Mouse (Mus musculus) liver, embryonic 12.5 days (tissue): Measurements from ENCODE around the gene Nthl1. TPM values are rescaled to one million over a fixed set of nuclear protein-coding genes. Genes with fewer than 3 reads are reported as not detected.

Experiments used
- ATAC-seq: fragments of 200-750 bp; cut with Nextera tagmentation; 2 replicates; pipeline ENCODE4 v1.8.0; 2017; ENCODE audit warnings: moderate number of reproducible peaks, mild to moderate bottlenecking, moderate library complexity
- H3K27ac ChIP-seq: fragments of 300-500 bp; sonication (generic); 2 replicates; pipeline ENCODE4 v1.5.1; 2016; ENCODE audit warnings: mild to moderate bottlenecking
- H3K27me3 ChIP-seq: fragments of 300-500 bp; sonication (generic); replicated peaks from 2 replicates; pipeline ENCODE4 v1.6.1; 2016; ENCODE audit warnings: mild to moderate bottlenecking, moderate library complexity
- H3K36me3 ChIP-seq: fragments of 300-500 bp; sonication (generic); 2 replicates; pipeline ENCODE4 v1.6.1; 2016; ENCODE audit warnings: mild to moderate bottlenecking, moderate library complexity
- H3K4me1 ChIP-seq: fragments of 300-500 bp; sonication (generic); 2 replicates; pipeline ENCODE4 v1.6.1; 2016
- H3K4me2 ChIP-seq: fragments of 300-500 bp; sonication (generic); 2 replicates; pipeline ENCODE4 v1.6.1; 2016; ENCODE audit warnings: mild to moderate bottlenecking, moderate library complexity
- H3K4me3 ChIP-seq: fragments of 300-500 bp; sonication (generic); 2 replicates; pipeline ENCODE4 v1.5.1; 2016; ENCODE audit warnings: mild to moderate bottlenecking, moderate library complexity
- H3K9ac ChIP-seq: fragments of 300-500 bp; sonication (generic); 2 replicates; pipeline ENCODE4 v1.6.1; 2016; ENCODE audit warnings: mild to moderate bottlenecking, moderate library complexity
- H3K9me3 ChIP-seq: fragments of 300-500 bp; sonication (generic); replicated peaks from 2 replicates; pipeline ENCODE4 v1.6.1; 2016; ENCODE audit warnings: mild to moderate bottlenecking, moderate library complexity
- WGBS: fragments of 180-500 bp; shearing (Covaris S2); methylation state at CpG from one replicate; pipeline ENCODE4 v1.1.7; 2016; ENCODE audit not compliant: insufficient replicate concordance; 5-methylcytosine and 5-hydroxymethylcytosine counted together
- microRNA-seq: library from miRNA; unstranded; fragments of <30 nt; microRNA quantifications from one replicate; pipeline ENCODE4, GENCODE M21; 2017
- polyA plus RNA-seq: library from polyadenylated mRNA; unstranded; fragments of >200 nt; fragmentation: Nextera tagmentation; extraction: Ambion mirVana; gene quantifications from 2 replicates; pipeline ENCODE4 v1.2.1, GENCODE M21; 2016

The Nthl1 gene
- polyA plus RNA-seq, 1 experiment from 2014 or later, result 12.4 TPM

DNA sequence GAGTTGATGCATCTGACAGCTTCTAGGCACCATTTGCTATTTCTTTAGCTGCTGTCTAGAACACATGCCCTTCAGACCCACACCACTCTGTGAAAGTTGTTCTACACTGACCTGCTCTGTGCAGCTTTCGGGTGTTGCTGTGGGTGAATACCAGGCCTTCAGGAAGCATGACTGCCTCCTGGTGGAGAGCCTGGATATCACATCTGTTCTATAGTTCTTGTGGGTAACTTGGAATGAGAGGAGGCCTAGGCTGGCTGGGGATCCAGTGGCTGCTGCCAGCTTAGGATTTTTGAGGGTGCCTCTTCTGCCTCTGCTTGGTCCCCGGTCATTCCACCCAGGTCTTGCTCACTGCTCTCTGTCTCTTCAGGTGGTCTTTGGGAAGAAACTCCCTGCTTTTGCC lies 43.7 kb downstream of the Nthl1 start:
- H3K4me1 ChIP-seq, result peaks cover 62% of the 10 kb centered on the region
- H3K9ac ChIP-seq, result no peak overlapping the region
- no peaks in the 10 kb centered on the region for H3K9me3 ChIP-seq
- H3K4me2 ChIP-seq, result no peak overlapping the region
- ATAC-seq, result peak; percentile 20; the same call in 1 of the 2 replicates
- WGBS, result 68% methylated on average over 2 of the region's 2 CpGs
- H3K27me3 ChIP-seq, result no peaks in the 10 kb centered on the region
- H3K27ac ChIP-seq, result no peak overlapping the region
- no peak overlapping the region for H3K4me3 ChIP-seq
- H3K36me3 ChIP-seq, result peaks cover 66% of the 10 kb centered on the region

DNA sequence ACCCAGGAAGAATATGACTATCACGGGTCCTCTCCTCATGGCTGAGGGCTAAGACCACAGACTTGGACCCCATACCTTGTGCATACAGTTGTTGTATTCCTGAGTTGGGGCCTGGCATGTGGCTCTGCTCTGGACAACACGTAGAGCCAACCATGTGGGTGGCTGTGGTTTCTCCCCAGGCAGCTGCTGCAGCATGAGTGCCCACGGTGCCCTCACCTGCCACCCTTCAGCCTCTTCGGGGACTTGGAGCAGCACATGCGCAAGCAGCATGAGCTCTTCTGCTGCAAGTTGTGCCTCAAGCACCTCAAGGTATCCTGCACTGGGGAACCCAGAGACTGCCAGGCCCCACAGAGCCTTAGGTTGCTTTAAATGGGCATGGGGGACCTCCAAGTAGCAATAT lies 44.4 kb downstream of the Nthl1 start:
- Histone ChIP-seq H3K36me3 (peaks cover 72% of the 10 kb centered on the region), H3K9ac (no peak overlapping the region), H3K4me3 (no peak overlapping the region), H3K27ac (no peak overlapping the region), H3K4me2 (no peak overlapping the region), H3K27me3 (no peaks in the 10 kb centered on the region), H3K4me1 (peaks cover 55% of the 10 kb centered on the region), H3K9me3 (no peaks in the 10 kb centered on the region)
- 86% methylated on average over 5 of the region's 5 CpGs for WGBS
- no peak for ATAC-seq

- H3K9ac ChIP-seq, result no peak overlapping the region
- H3K27me3 ChIP-seq, result no peaks in the 10 kb centered on the region
- WGBS, result 84% methylated on average over 24 of the region's 24 CpGs
- H3K4me3 ChIP-seq, result no peak overlapping the region
- no peaks in the 10 kb centered on the region for H3K9me3 ChIP-seq
- H3K4me1 ChIP-seq, result peaks cover 48% of the 10 kb centered on the region
- peak; percentile 61 for ATAC-seq
- H3K4me2 ChIP-seq, result no peak overlapping the region
- no peak overlapping the region for H3K27ac ChIP-seq
- H3K36me3 ChIP-seq, result peaks cover 80% of the 10 kb centered on the region
These were observed 45.1 kb downstream of the Nthl1 start for GRCm38 (mm10) chr17:24677500-24678080.

DNA sequence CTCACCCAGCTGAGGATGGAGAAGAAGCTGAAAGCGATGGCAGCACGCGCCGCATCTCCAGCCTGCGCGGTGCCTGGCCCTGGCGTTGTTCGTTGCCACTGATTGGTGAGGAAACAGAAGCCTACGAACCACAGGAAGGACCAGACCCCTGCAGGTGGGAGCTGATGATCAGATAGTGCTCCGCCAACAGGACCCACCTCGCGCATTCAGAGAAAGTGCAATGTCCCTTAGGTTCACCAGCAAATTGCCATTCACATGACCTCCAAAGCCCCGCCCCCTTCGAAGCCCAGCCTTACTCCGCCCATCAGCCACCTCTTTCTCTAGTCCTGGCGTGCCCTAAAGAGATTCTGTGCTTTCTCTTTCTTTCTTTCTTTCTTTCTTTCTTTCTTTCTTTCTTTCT lies 54.0 kb downstream of the Nthl1 start:
- peaks cover 11% of the 10 kb centered on the region for H3K36me3 ChIP-seq
- H3K27ac ChIP-seq, result no peak overlapping the region
- peak overlapping the region; percentile 54 for H3K4me2 ChIP-seq
- H3K4me3 ChIP-seq, result peak overlapping the region; percentile 23; the same call in 1 of the 2 replicates
- no peaks in the 10 kb centered on the region for H3K9me3 ChIP-seq
- no peak overlapping the region for H3K9ac ChIP-seq
- H3K27me3 ChIP-seq, result peaks cover 58% of the 10 kb centered on the region
- peak; percentile 38; the same call in 1 of the 2 replicates for ATAC-seq
- 29% methylated on average over 16 of the region's 16 CpGs for WGBS
- H3K4me1 ChIP-seq, result peaks cover 40% of the 10 kb centered on the region

GRCm38 (mm10) chr17:24687146-24687595 lies 54.7 kb downstream of the Nthl1 start:
- Histone ChIP-seq H3K4me3 (peak overlapping the region; percentile 47), H3K27me3 (peaks cover 64% of the 10 kb centered on the region)

DNA sequence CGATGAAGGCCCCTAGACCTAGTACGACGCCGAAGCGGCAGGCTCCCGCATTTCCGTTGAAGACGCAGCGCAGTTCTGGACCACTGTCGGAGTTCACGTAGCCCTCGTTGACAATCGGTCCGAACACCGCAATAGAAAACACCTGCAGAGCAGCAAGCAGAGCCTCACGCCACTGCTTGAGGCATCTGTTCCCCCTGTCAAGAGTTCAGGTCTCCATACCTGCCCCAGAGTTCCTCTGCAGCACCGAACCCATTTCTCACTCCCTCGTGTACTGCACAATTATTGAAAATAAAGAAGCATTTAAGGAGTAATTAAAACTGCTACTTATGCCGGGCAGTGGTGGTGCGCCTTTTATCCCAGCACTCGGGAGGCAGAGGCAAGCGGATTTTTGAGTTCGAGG lies 55.1 kb downstream of the Nthl1 start:
- Histone ChIP-seq H3K36me3 (peaks cover 9% of the 10 kb centered on the region), H3K9ac (peak overlapping the region; percentile 33; the same call in 1 of the 2 replicates), H3K27ac (no peak overlapping the region), H3K4me3 (peak overlapping the region; percentile 47), H3K27me3 (peaks cover 68% of the 10 kb centered on the region), H3K4me1 (peaks cover 40% of the 10 kb centered on the region), H3K9me3 (no peaks in the 10 kb centered on the region), H3K4me2 (peak overlapping the region; percentile 73)
- WGBS, result 20% methylated on average over 23 of the region's 23 CpGs
- ATAC-seq, result peak; percentile 2; the same call in 1 of the 2 replicates

More at GRCm38 (mm10) chr17:24687146-24687595, 54.7 kb downstream of the Nthl1 start:
- Histone ChIP-seq H3K4me2 (peak overlapping the region; percentile 73), H3K4me1 (peaks cover 40% of the 10 kb centered on the region), H3K36me3 (peaks cover 9% of the 10 kb centered on the region), H3K9ac (peak overlapping the region; percentile 33; the same call in 1 of the 2 replicates), H3K9me3 (no peaks in the 10 kb centered on the region), H3K27ac (no peak overlapping the region)
- 3% methylated on average over 25 of the region's 25 CpGs for WGBS
- ATAC-seq, result peak; percentile 71

Small RNAs within 50 kb of the gene (microRNA-seq; reads per million reads assigned to microRNA genes)
- not detected for gene Gm24589

Other genes with a start within 250 kb of the Nthl1 start
- gene Rnps1, start 218.1 kb upstream of the Nthl1 start, polyA plus RNA-seq, result 195 and 204 TPM in 2 replicates
- 92.1 and 100 TPM in 2 replicates for gene Eci1, start 206.0 kb upstream of the Nthl1 start, polyA plus RNA-seq
- 0.70 and 0.96 TPM in 2 replicates for gene Dnase1l2, start 189.6 kb upstream of the Nthl1 start, polyA plus RNA-seq
- 19.2 and 20.7 TPM in 2 replicates for gene E4f1, start 162.4 kb upstream of the Nthl1 start, polyA plus RNA-seq
- 99.5 and 101 TPM in 2 replicates for gene Pgp, start 162.3 kb upstream of the Nthl1 start, polyA plus RNA-seq
- gene Bricd5, start 158.8 kb upstream of the Nthl1 start, polyA plus RNA-seq, result 0.18 TPM in 1 of 2 replicates, not detected in the other
- 17.2 and 19.4 TPM in 2 replicates for gene Mlst8, start 153.6 kb upstream of the Nthl1 start, polyA plus RNA-seq
- 0.14 and 0.32 TPM in 2 replicates for gene Caskin1, start 144.1 kb upstream of the Nthl1 start, polyA plus RNA-seq
- 52.2 and 55.4 TPM in 2 replicates for gene Traf7, start 104.7 kb upstream of the Nthl1 start, polyA plus RNA-seq
- 1.3 and 1.9 TPM in 2 replicates for gene Rab26, start 98.5 kb upstream of the Nthl1 start, polyA plus RNA-seq
- gene Pkd1, start 82.8 kb upstream of the Nthl1 start, polyA plus RNA-seq, result 6.0 and 6.5 TPM in 2 replicates
- 30.8 and 35.0 TPM in 2 replicates for gene Tsc2, start 50 bp upstream of the Nthl1 start, polyA plus RNA-seq
- gene Slc9a3r2, start 17.6 kb downstream of the Nthl1 start, polyA plus RNA-seq, result 14.6 and 15.2 TPM in 2 replicates
- 0.33 TPM in 1 of 2 replicates, not detected in the other for gene Npw, start 25.8 kb downstream of the Nthl1 start, polyA plus RNA-seq
- gene Zfp598, start 37.0 kb downstream of the Nthl1 start, polyA plus RNA-seq, result 19.7 and 20.4 TPM in 2 replicates
- gene Syngr3, start 57.3 kb downstream of the Nthl1 start, polyA plus RNA-seq, result 0.06 and 0.27 TPM in 2 replicates
- gene Gfer, start 63.5 kb downstream of the Nthl1 start, polyA plus RNA-seq, result 51.4 and 52.5 TPM in 2 replicates
- 0.51 and 0.58 TPM in 2 replicates for gene Noxo1, start 63.6 kb downstream of the Nthl1 start, polyA plus RNA-seq
- gene Tbl3, start 75.0 kb downstream of the Nthl1 start, polyA plus RNA-seq, result 65.4 and 71.8 TPM in 2 replicates
- 0.19 and 0.46 TPM in 2 replicates for gene Rnf151, start 85.4 kb downstream of the Nthl1 start, polyA plus RNA-seq
- gene Rps2, start 85.4 kb downstream of the Nthl1 start, polyA plus RNA-seq, result 1,444 and 1,454 TPM in 2 replicates
- gene Ndufb10, start 91.8 kb downstream of the Nthl1 start, polyA plus RNA-seq, result 233 and 239 TPM in 2 replicates
- gene Rpl3l, start 95.1 kb downstream of the Nthl1 start, polyA plus RNA-seq, result not detected in 2 replicates
- 20.8 and 21.6 TPM in 2 replicates for gene Msrb1, start 104.0 kb downstream of the Nthl1 start, polyA plus RNA-seq
- not detected in 2 replicates for gene Hs3st6, start 120.3 kb downstream of the Nthl1 start, polyA plus RNA-seq
- gene Meiob, start 171.6 kb downstream of the Nthl1 start, polyA plus RNA-seq, result 1.5 TPM in 2 replicates
- gene Hagh, start 207.5 kb downstream of the Nthl1 start, polyA plus RNA-seq, result 61.1 and 64.8 TPM in 2 replicates
- gene Fahd1, start 217.7 kb downstream of the Nthl1 start, polyA plus RNA-seq, result 34.2 and 34.6 TPM in 2 replicates
- gene Igfals, start 233.3 kb downstream of the Nthl1 start, polyA plus RNA-seq, result 5.3 and 5.4 TPM in 2 replicates